Mouse (Mus musculus) forebrain, postnatal 0 days (tissue): ENCODE data around the gene Rps6ka1. TPM values are rescaled to one million over a fixed set of nuclear protein-coding genes. Genes with fewer than 3 reads are reported as not detected.

ENCODE experiments used
- ATAC-seq: fragments of 200-750 bp; cut with Nextera tagmentation; 2 replicates; pipeline ENCODE4 v1.8.0; 2017; ENCODE audit warnings: mild to moderate bottlenecking, moderate library complexity
- DNase-seq: peaks from one replicate; pipeline ENCODE4 v3.0.0-alpha.2; 2015
- H3K27ac ChIP-seq: fragments of 300-500 bp; sonication (generic); 2 replicates; pipeline ENCODE4 v1.5.1; 2014; ENCODE audit warnings: low read depth, mild to moderate bottlenecking, antibody characterized with exemption, low read length, moderate library complexity, mixed read lengths
- H3K27me3 ChIP-seq: fragments of 300-500 bp; sonication (generic); 2 replicates; pipeline ENCODE4 v1.6.1; 2014; ENCODE audit warnings: mild to moderate bottlenecking, low read length, mixed read lengths; ENCODE audit not compliant: insufficient read depth
- H3K36me3 ChIP-seq: fragments of 300-500 bp; sonication (generic); 2 replicates; pipeline ENCODE4 v1.6.1; 2014; ENCODE audit warnings: mild to moderate bottlenecking, moderate library complexity; ENCODE audit not compliant: insufficient read depth
- H3K4me1 ChIP-seq: fragments of 300-500 bp; sonication (generic); 2 replicates; pipeline ENCODE4 v1.6.1; 2014; ENCODE audit warnings: antibody characterized with exemption; ENCODE audit not compliant: insufficient read depth
- H3K4me2 ChIP-seq: fragments of 300-500 bp; sonication (generic); 2 replicates; pipeline ENCODE4 v1.6.1; 2014; ENCODE audit warnings: low read depth, mild to moderate bottlenecking, moderate library complexity
- H3K4me3 ChIP-seq: fragments of 300-500 bp; sonication (generic); 2 replicates; pipeline ENCODE4 v1.5.1; 2014; ENCODE audit warnings: low read depth, low read length, mixed read lengths
- H3K9ac ChIP-seq: fragments of 300-500 bp; sonication (generic); 2 replicates; pipeline ENCODE4 v1.6.1; 2014; ENCODE audit warnings: mild to moderate bottlenecking
- H3K9me3 ChIP-seq: fragments of 300-500 bp; sonication (generic); 2 replicates; pipeline ENCODE4 v1.6.1; 2016; ENCODE audit warnings: low read length
- CTCF ChIP-seq: sonication (generic); IDR thresholded peaks from 2 replicates; pipeline ENCODE4 v1.5.1; 2016; ENCODE audit warnings: antibody characterized with exemption, control low read depth, low read depth
- WGBS: fragments of 180-500 bp; shearing (Covaris S2); extraction: QIAGEN DNeasy Blood & Tissue Kit; methylation state at CpG from one replicate; pipeline ENCODE4 v1.1.7; 2014; 5-methylcytosine and 5-hydroxymethylcytosine counted together
- polyA plus RNA-seq: library from polyadenylated mRNA; unstranded; fragments of >200 nt; fragmentation: Nextera tagmentation; extraction: Ambion mirVana; gene quantifications from 2 replicates; pipeline ENCODE4 v1.2.1, GENCODE M21; 2015
- total RNA-seq: library from RNA; depleted of rRNA; stranded (reverse); fragments of >200 nt; gene quantifications from 2 replicates; pipeline ENCODE4 v1.2.3, GENCODE M21; 2014

The Rps6ka1 gene
- total and polyA plus RNA-seq, 2 experiments from 2014 or later, result 19.4 to 21.4 TPM

DNA sequence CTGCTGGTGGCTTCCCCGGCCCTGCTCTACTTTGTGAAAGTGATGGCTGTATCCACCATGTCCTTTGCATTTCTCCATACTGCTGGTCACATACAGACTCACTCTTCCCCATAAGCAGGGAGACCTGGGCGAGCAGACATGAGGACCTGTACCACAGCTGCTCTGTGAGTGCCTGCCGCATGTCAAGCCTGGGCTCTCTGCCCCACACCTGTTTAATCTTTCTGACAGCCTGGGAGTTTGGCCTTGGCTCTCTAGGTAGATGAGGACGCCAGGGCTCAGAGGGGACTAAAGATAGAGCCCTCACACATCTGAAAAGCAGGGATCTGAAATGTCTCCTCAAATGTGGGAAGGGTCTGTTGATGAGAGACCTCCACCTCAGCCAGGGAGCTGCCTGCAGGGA is 6.2 kb downstream of the Rps6ka1 start:
- ATAC-seq (no peak), DNase-seq (no peak)
- Histone ChIP-seq H3K36me3 (no peaks in the 10 kb centered on the region), H3K27me3 (no peaks in the 10 kb centered on the region), H3K4me2 (no peak overlapping the region), H3K27ac (no peak overlapping the region), H3K4me3 (no peak overlapping the region), H3K4me1 (no peaks in the 10 kb centered on the region), H3K9me3 (no peaks in the 10 kb centered on the region), H3K9ac (no peak overlapping the region)
- 86% methylated on average over 4 of the region's 4 CpGs for WGBS
- no peak for TF ChIP-seq CTCF

DNA sequence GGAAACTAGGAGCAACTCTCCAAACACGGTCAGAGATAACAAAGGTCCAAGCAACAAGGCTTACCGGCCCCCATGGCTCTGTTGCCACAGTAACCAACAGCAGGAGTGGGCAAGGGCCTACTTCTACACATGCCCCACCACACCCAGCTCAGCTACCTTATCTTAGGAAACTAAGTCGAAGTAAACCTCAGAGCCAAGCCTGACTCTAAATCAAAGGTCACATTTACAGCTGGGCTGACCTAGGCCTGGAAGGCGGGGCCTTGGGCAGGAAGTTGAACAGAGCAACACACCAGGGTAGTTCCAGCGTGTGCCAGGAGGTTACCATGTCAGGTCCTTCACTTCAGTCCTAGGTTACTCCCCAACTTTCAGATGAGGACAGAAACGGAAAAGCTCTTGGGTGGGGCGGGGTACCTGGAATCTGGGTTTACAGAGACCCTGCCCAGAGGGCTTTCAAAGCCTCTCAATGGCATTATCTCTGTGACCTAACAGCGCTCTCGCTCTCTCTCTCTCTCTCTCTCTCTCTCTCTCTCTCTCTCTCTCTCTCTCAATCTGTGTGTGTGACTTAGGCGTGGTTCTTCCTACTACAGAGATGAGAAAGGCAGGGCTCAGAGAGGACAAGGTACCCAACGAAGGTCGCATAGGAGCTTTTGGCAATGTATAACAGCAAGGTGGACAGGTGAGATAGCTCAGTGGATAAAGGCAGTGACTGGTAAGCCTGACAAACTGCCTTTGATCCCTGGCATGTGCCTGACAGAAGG is 8.3 kb downstream of the Rps6ka1 start:
- H3K27me3 ChIP-seq, result no peaks in the 10 kb centered on the region
- no peak overlapping the region for H3K4me2 ChIP-seq
- H3K27ac ChIP-seq, result no peak overlapping the region
- H3K36me3 ChIP-seq, result no peaks in the 10 kb centered on the region
- H3K4me1 ChIP-seq, result no peaks in the 10 kb centered on the region
- no peak for TF ChIP-seq CTCF
- DNase-seq (no peak), ATAC-seq (no peak)
- no peak overlapping the region for H3K4me3 ChIP-seq
- H3K9me3 ChIP-seq, result no peaks in the 10 kb centered on the region
- no peak overlapping the region for H3K9ac ChIP-seq
- WGBS, result 79% methylated on average over 12 of the region's 12 CpGs

DNA sequence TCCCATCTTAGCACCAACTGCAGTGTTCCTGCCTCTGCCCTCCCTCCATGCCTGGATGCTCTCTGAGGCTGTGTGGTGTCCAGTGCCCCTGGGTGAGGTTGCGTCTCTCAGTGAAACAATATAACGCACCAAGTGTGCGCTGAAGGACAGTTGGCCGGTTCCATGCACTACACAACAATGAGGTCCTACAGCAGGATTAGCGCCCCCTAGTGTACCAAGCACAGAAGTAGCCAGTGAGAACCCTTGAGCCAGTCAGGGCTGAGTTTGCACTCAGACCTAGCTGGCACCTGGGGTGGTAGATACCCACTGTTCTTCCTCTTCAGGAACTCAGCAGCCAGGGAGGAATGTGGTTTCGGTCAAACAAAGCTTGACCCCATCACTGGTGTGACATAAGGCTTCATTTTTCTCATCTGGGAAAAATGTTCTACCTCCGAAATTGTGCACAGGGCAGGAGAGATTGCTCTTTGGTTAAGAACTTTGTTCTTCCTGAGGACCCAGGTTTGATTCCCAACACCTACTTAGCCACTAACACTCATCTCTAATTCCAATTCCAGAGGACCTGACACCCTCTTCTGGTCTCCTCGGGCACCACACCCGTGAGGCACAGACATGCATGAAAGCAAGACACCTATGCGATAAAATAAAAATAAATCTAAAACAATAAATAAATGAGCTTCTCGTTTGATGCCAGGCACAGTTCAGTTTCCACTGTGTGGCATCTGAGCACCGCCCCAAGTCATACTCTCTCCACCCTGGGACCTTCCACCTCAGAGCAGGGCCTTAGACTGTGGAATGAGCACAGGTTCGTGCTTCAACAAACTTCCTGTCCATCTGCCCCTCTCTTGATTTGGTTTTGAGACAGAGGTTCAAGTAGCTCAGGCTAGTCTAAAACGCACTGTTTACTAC is 9.5 kb downstream of the Rps6ka1 start:
- no peak overlapping the region for H3K4me3 ChIP-seq
- no peaks in the 10 kb centered on the region for H3K9me3 ChIP-seq
- no peaks in the 10 kb centered on the region for H3K27me3 ChIP-seq
- no peak overlapping the region for H3K9ac ChIP-seq
- H3K27ac ChIP-seq, result no peak overlapping the region
- H3K4me1 ChIP-seq, result no peaks in the 10 kb centered on the region
- peak; percentile 38; the same call in 1 of the 2 replicates for TF ChIP-seq CTCF
- DNase-seq, result no peak
- H3K36me3 ChIP-seq, result no peaks in the 10 kb centered on the region
- no peak for ATAC-seq
- WGBS, result 87% methylated on average over 14 of the region's 14 CpGs
- no peak overlapping the region for H3K4me2 ChIP-seq

DNA sequence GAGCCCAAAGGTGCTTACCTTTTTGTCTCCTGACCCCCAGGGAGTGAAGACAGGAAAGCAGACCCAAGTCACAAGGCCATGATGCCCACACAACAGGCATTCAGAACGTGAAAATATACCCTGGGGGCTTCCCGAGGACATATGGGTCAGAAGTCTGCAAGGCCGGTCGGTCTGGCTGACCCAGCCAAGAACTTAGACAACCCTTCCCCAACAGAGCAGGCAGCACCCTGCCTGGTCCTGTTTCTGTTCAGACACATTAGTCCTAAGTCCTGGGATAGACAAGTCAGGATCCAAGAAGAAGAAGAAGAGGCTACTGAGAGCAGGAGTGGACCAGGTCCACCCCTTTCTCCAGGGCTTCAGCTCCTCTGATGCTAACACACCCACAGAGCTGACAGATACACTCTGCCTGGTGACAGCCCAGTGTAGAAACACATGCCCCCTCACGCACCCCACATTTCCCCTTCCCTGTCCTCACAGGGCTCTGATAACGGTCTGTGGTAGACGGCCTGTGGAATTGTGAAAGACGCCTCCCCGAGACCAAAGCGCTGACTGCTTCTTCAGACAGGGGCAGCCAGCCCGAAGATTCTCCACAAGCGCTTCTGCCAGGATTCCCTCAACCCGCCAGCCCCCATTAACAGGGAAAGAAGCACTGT is 12.6 kb downstream of the Rps6ka1 start:
- Histone ChIP-seq H3K36me3 (no peaks in the 10 kb centered on the region), H3K9me3 (no peaks in the 10 kb centered on the region), H3K27me3 (no peaks in the 10 kb centered on the region), H3K27ac (no peak overlapping the region), H3K4me2 (no peak overlapping the region), H3K4me1 (no peaks in the 10 kb centered on the region), H3K4me3 (no peak overlapping the region), H3K9ac (no peak overlapping the region)
- WGBS, result 77% methylated on average over 13 of the region's 13 CpGs
- TF ChIP-seq CTCF, result no peak
- DNase-seq (no peak), ATAC-seq (no peak)

DNA sequence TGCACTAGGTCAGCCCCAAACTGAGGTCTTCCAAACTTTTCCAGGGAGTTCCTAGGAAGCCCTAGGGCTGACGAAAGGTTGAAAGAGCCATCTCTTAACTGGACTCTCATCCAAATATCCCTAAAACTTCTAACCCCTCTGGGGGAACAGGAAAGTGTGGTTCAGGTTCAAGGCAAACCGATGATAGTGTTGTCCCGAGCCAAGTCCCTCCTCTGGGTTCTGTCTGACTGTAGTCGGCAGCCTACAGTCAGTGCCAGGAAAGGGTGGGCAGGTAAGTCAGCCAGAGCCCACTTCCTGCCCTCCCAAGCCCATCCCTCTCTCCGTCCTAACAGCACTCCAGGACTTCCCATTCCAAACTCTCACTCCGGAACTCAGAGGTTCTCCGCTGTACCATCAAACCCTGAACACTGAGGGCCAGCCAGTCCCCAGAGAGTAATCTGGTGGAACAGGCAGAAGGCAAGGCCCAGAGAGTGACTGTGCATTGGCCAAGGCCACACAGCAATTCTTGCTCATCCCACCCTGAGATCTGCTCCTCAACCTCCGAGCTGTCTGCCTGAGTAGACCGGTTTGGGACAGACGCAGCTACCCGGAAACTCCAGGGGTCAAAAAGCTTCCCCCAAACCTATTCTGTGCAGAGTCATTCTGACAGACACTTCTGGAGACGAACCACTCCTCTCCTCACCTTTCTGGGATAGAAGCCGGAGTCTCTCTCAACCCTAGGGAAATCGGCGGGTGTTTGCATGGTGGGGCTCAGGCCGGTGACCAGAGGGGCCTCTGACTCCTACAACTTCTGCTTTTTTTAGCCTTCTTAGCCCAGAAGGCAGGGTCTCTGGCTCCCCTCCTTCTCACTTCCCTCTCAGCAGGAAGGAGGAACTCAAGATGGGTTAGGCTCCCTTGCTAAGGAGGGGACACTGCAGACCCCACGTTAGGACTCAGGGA is 13.4 kb downstream of the Rps6ka1 start:
- ATAC-seq, result no peak
- Histone ChIP-seq H3K4me3 (no peak overlapping the region), H3K27ac (no peak overlapping the region), H3K4me1 (no peaks in the 10 kb centered on the region), H3K36me3 (no peaks in the 10 kb centered on the region), H3K9me3 (no peaks in the 10 kb centered on the region), H3K27me3 (no peaks in the 10 kb centered on the region), H3K4me2 (no peak overlapping the region), H3K9ac (no peak overlapping the region)
- no peak for DNase-seq
- no peak for TF ChIP-seq CTCF
- WGBS, result 87% methylated on average over 17 of the region's 17 CpGs

DNA sequence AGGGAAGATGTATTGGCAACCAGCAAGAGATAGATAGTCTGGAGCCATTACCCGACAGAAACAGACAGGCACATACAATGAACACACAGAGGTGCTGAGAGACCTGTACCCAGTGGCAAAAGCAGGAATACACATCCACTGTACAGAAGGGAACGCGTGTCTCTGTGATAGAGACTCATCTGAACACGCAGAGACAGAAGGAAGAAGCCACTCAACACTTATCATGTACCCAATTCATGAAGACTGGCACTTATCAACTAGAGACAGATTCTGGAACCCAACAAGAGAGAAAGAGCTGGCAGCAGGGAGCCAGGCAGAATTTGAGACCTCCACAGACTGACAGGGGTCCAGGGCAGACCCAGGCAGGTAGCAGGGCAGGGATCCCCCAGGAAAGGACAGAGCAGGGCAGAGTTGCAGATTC is 14.2 kb downstream of the Rps6ka1 start:
- Histone ChIP-seq H3K4me2 (no peak overlapping the region), H3K27me3 (no peaks in the 10 kb centered on the region), H3K4me3 (no peak overlapping the region), H3K9me3 (no peaks in the 10 kb centered on the region), H3K27ac (no peak overlapping the region), H3K4me1 (no peaks in the 10 kb centered on the region), H3K9ac (no peak overlapping the region), H3K36me3 (no peaks in the 10 kb centered on the region)
- no peak for TF ChIP-seq CTCF
- ATAC-seq (no peak), DNase-seq (no peak)
- 92% methylated on average over 4 of the region's 4 CpGs for whole genome bisulfite sequencing
